Mouse (Mus musculus) olfactory bulb, adult 2 months (tissue): ENCODE measurements around the gene Brd1. TPM values are rescaled to one million over a fixed set of nuclear protein-coding genes. Genes with fewer than 3 reads are reported as not detected.

ENCODE experiments used
- H3K27ac ChIP-seq: fragments of 200-500 bp; 2 replicates; pipeline ENCODE4 v1.5.1; 2012; ENCODE audit warnings: low read depth, low read length; ENCODE audit not compliant: insufficient read depth
- H3K4me1 ChIP-seq: fragments of 200-500 bp; 2 replicates; pipeline ENCODE4 v1.6.1; 2012; ENCODE audit warnings: low read length; ENCODE audit not compliant: control insufficient read depth, insufficient read depth
- H3K4me3 ChIP-seq: fragments of 200-500 bp; 2 replicates; pipeline ENCODE4 v1.5.1; 2012; ENCODE audit warnings: mild to moderate bottlenecking, low read depth, low read length, moderate library complexity; ENCODE audit not compliant: insufficient read depth
- CTCF ChIP-seq: fragments of 200-500 bp; IDR thresholded peaks from 2 replicates; pipeline ENCODE4 v1.5.1; 2012; ENCODE audit warnings: low read depth, mild to moderate bottlenecking, low read length, moderate library complexity; ENCODE audit not compliant: insufficient read depth
- POLR2A ChIP-seq: fragments of 200-500 bp; IDR thresholded peaks from 2 replicates; pipeline ENCODE4 v1.6.1; 2012; ENCODE audit warnings: mild to moderate bottlenecking, low read depth, low read length, moderate library complexity; ENCODE audit not compliant: insufficient read depth
- WGBS: fragments of 180-500 bp; shearing (Covaris S2); methylation state at CpG from one replicate; pipeline ENCODE4 v1.1.7; 2018; 5-methylcytosine and 5-hydroxymethylcytosine counted together
- polyA plus RNA-seq: library from polyadenylated mRNA; stranded (reverse); fragments of >200 nt; gene quantifications from 2 replicates; pipeline ENCODE4 v1.2.4, GENCODE M21; 2012; ENCODE audit warnings: low replicate concordance; ENCODE audit not compliant: missing spikeins, insufficient read depth, insufficient read length

The Brd1 gene
- polyA plus RNA-seq, 1 experiment: 206 TPM

- Histone ChIP-seq H3K4me3 (no peak overlapping the region), H3K27ac (no peak overlapping the region), H3K4me1 (peaks cover 26% of the 10 kb centered on the region)
- WGBS: 82% methylated on average over 5 of the region's 5 CpGs
- TF ChIP-seq POLR2A: no peak
- TF ChIP-seq CTCF: no peak
Measured at GRCm38 (mm10) chr15:88697586-88697985, 36.4 kb downstream of the Brd1 start.

GRCm38 (mm10) chr15:88696055-88696454, 38.0 kb downstream of the Brd1 start:
- WGBS: 92% methylated on average over 7 of the region's 7 CpGs
- Histone ChIP-seq H3K4me3 (no peak overlapping the region), H3K27ac (no peak overlapping the region), H3K4me1 (peaks cover 28% of the 10 kb centered on the region)
- no peak for TF ChIP-seq CTCF

GRCm38 (mm10) chr15:88694033-88694432, 40.0 kb downstream of the Brd1 start:
- peaks cover 26% of the 10 kb centered on the region for H3K4me1 ChIP-seq
- H3K4me3 ChIP-seq: no peak overlapping the region
- TF ChIP-seq POLR2A (no peak), CTCF (no peak)
- H3K27ac ChIP-seq: no peak overlapping the region
- WGBS: 22% methylated on average over 5 of the region's 5 CpGs

- Histone ChIP-seq H3K4me3 (no peak overlapping the region), H3K27ac (no peak overlapping the region), H3K4me1 (peaks cover 26% of the 10 kb centered on the region)
- no peak for TF ChIP-seq POLR2A
- TF ChIP-seq CTCF: no peak
- WGBS: 86% methylated on average over 9 of the region's 9 CpGs
Measured at GRCm38 (mm10) chr15:88692720-88693119, 41.3 kb downstream of the Brd1 start.

GRCm38 (mm10) chr15:88691129-88691528, 42.9 kb downstream of the Brd1 start:
- TF ChIP-seq CTCF: no peak
- no peak for TF ChIP-seq POLR2A
- WGBS: 57% methylated on average over 12 of the region's 12 CpGs
- H3K4me3 ChIP-seq: no peak overlapping the region
- H3K27ac ChIP-seq: no peak overlapping the region
- peaks cover 26% of the 10 kb centered on the region for H3K4me1 ChIP-seq

GRCm38 (mm10) chr15:88688120-88688519, 45.9 kb downstream of the Brd1 start:
- no peak for TF ChIP-seq CTCF
- TF ChIP-seq POLR2A: no peak
- 87% methylated on average over 10 of the region's 10 CpGs for WGBS
- Histone ChIP-seq H3K27ac (no peak overlapping the region), H3K4me3 (no peak overlapping the region), H3K4me1 (peaks cover 11% of the 10 kb centered on the region)

- 92% methylated on average over 5 of the region's 5 CpGs for WGBS
- Histone ChIP-seq H3K4me1 (peaks cover 7% of the 10 kb centered on the region), H3K27ac (no peak overlapping the region), H3K4me3 (no peak overlapping the region)
- TF ChIP-seq POLR2A: no peak
- no peak for TF ChIP-seq CTCF
Measured at GRCm38 (mm10) chr15:88686725-88687124, 47.3 kb downstream of the Brd1 start.

GRCm38 (mm10) chr15:88684039-88684438, 50.0 kb downstream of the Brd1 start:
- Histone ChIP-seq H3K4me3 (no peak overlapping the region), H3K4me1 (no peaks in the 10 kb centered on the region; the same call in 1 of the 2 replicates), H3K27ac (no peak overlapping the region)
- TF ChIP-seq CTCF: no peak
- no peak for TF ChIP-seq POLR2A
- WGBS: 92% methylated on average over 6 of the region's 6 CpGs

GRCm38 (mm10) chr15:88680931-88681330, 53.1 kb downstream of the Brd1 start:
- H3K4me3 ChIP-seq: no peak overlapping the region
- H3K4me1 ChIP-seq: peaks cover 4% of the 10 kb centered on the region; the same call in 1 of the 2 replicates
- TF ChIP-seq POLR2A: no peak
- TF ChIP-seq CTCF: no peak
- WGBS: 51% methylated on average over 5 of the region's 5 CpGs
- H3K27ac ChIP-seq: no peak overlapping the region

- TF ChIP-seq POLR2A (no peak), CTCF (no peak)
- Histone ChIP-seq H3K4me3 (no peak overlapping the region), H3K27ac (no peak overlapping the region), H3K4me1 (peaks cover 4% of the 10 kb centered on the region; the same call in 1 of the 2 replicates)
- WGBS: 57% methylated on average over 5 of the region's 5 CpGs
Measured at GRCm38 (mm10) chr15:88677568-88677967, 56.5 kb downstream of the Brd1 start.
